Mouse (Mus musculus) liver, adult 2 months (tissue): ENCODE data around the gene Ptpdc1.

Experiments
- CTCF ChIP-seq: fragments of 200-500 bp; IDR thresholded peaks from 2 replicates; pipeline ENCODE4 v1.5.1; 2011; ENCODE audit warnings: low read depth, low read length, control low read depth
- POLR2A ChIP-seq: fragments of 200-500 bp; IDR thresholded peaks from 2 replicates; pipeline ENCODE4 v1.6.1; 2011; ENCODE audit warnings: low read length, control low read depth; ENCODE audit not compliant: insufficient read depth; ENCODE audit errors: extremely low read depth

DNA sequence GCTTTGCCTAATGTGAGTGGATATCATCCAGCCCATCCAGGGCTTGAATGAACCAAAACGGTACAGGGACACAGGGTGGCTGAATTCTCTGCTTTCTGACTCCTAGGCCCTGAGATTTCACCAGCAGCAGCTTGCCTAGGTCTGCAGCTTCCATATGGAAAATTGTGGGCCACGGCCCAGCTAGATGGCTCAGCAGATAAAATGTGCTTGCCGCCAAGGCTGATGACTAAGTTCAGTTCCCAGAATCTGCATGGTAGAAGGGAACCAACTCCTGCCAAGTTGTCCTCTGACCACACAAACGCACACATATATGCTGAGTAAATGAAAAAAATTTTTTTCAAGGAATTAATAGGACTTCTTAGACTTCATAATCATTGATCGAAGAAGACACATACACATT is 77.2 kb downstream of the Ptpdc1 start:
- no peak for TF ChIP-seq CTCF
- no peak for TF ChIP-seq POLR2A
